Mouse (Mus musculus) cerebellum, adult 9-10 months (tissue): ENCODE measurements at regions not wholly inside any gene's neighbourhood (a gene's known extent, or its start where the extent isn't known, plus 50 kb on each side); places are given as distances from the start of the nearest gene placed in this dataset.

Experiments used
- DNase-seq: peaks from one replicate; pipeline ENCODE4 v3.0.0; 2022

DNA sequence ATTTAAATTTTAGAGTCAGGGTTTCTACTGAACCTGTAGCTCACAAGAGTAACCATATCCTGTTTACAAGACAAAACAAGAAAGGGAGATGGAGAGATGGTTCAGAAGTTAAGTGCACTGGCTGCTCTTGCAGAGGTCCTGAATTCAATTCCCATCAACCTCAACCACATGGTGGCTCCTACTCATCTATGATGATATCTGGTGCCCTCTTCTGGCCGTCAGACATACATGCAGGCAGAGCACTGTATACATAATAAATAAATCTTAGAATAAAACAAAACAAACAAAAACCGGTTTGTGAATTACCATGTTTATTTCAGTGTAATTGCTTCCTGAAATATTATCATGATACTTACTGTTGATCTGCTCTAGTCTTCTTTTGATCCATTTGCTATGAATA is 845.4 kb downstream of the Pcdh18 start:
- no peak for DNase-seq

DNA sequence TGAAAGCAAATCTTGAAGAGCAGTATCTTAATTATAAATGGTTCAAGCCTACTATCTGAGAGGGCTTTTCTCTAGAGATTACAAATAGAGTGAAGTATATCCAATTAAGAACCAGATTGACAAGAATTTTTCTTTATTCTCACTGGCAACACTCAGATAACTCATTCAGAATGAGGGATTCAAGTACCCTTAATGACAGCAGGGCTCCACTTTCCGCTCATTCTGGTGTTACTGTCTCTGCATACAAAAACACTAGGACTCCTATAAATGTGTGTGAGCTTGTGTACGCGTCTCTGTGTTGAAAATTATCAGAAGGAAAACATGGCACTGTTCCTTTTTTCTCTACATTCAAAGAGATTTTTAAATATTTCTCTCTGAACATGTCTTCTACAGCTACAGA is 866.7 kb downstream of the Pcdh18 start:
- DNase-seq: no peak

DNA sequence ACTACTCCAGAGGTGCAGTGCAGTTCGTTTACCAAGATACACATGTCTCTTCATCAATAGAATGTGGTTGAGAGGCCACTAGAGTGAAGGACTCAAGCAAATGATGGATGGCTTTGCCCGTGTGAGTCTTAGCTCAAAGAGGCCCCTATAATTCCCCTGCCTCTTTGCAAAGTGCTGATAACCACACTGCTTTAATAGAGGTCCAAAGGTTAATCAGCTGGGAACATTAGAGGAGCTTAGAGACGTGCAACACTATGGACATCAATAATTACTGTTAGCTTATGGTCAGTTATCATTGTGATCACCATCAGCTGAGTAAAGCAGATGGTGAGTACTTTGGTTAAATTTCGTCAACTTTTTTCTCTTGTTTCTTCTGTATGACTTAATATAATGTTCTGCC is 869.2 kb downstream of the Pcdh18 start:
- DNase-seq: no peak

DNA sequence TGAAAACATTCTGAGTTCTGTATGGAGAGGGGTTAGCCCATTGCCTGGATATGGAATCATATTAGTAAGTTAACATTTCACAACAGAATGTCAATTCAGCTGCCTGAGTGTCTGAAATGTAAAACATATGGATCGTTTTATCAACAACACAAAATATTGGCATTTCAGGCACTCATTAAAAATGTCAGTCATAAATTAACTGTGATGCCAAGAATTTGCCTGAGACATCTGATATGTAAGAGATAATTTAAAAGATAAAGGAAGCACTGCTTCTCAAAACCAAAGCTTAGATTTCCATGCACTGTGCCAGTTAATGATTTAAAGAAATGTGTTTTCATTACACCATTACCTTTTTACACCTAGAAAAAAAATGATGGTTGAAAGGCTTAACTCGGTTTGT is 887.6 kb downstream of the Pcdh18 start:
- no peak for DNase-seq

GRCm38 (mm10) chr3:48846049-48846653 is 911.0 kb downstream of the Pcdh18 start:
- DNase-seq: peak; percentile 52

DNA sequence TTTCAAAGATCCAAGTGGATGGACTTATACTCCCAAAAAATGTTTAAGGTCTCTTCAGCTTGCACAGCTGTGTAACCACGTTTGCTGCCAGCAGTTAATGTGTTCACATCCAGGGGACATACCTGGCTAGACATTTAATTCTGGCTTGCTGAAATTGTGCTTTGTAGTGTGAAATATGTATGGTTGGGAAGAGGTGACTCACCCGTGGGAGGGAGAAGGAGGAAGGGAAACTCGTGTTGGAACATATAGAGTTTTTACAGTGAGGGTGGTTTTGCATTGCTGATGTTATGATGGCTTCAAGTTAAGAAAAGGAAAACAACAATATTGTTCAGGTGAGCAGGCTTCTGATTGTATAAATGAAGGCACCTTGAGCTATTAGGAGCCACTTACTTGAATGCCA is 916.4 kb downstream of the Pcdh18 start:
- no peak for DNase-seq

DNA sequence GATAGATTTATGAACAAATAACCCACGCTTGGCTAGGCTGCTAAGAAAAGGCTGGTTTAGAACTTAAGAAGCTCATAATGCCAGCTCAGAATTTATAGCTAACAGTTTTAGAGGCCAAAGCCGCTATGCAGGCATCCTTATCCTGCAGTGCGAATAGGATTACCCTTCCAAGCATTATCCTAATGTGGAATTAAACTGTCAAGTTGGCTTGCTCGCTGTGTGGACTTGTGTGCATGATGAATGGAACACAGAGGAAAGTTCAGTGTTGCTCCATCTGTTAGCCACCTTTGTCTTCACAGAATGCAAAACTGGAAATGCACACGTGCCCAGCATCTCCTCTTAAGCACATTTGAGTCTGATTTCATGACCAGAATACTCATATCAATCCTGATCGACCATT is 933.8 kb downstream of the Pcdh18 start:
- no peak for DNase-seq

DNA sequence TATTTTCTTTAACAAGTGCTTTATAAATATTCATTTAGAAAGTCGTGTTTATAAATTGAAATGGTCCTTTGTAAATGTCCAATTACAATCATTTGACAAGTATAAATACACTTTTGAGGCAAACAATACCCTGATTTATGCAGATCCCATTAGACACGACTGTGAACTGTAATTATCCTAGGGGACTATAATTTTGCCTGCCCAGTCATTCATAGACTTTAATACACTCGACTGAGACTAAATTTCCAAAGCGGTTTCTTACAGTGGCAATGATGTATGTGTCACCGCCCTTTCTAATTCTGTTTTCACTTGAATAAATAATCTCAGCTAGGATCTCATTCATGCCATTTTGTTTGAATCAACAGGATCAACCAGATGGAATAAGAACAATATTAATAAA is 952.7 kb downstream of the Pcdh18 start:
- DNase-seq: no peak

DNA sequence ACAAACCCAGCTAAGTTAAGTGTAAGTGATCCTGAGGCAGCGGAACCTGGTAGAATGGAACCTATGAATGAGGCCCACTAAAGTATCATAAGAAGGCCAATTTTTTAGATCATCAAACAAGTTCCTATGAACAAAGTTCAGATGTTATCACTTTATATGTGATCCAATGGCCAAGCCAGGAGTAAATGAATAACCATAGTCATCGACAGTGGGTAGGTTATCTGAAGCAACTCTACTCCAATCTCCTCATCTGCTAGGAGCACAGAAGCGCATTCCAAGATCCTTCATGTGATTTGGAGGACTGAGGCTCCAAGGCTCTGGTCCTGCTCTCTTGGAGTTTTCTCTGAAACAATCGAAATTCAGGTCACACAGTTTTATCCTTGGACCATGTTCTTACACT is 985.4 kb downstream of the Pcdh18 start:
- no peak for DNase-seq
